Mouse (Mus musculus) frontal cortex, postnatal 36 days (tissue): ENCODE data around the gene Catsperg1.
A peak's percentile ranks its signal among the peaks of the same experiment; 100 is the strongest.
"Not testable (repeated sequence)": the region's sequence is repeated elsewhere in the genome, so short reads cannot be mapped to it uniquely, and the experiment has no call there.

ENCODE experiments used
- DNase-seq, 2 experiments: peaks; one replicate each; pipeline ENCODE4 v3.0.0; 2022; ENCODE audit warnings: low spot score in 2 of 2

Catsperg1 gene

DNA sequence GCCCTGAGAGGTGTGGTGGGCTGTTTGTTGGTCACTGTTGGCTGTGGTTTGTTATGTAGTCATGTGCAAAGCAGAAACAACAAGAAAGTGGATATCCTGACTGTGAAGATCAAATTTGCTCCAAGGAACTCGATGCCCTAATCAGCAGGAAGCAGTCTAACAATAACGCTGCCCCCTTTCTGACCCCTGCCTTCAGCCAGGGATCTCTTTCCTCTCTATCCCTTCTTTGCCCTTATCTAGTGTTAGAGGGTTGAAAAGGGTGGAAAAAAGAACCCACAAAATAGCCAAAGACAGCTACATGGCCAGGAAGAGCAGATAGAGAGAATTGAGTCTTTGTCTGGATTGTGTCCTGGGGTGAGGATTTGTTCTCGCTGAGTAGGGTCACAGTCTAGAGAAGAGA, 16.7 kb upstream of the Catsperg1 start:
- DNase-seq, result no peak

DNA sequence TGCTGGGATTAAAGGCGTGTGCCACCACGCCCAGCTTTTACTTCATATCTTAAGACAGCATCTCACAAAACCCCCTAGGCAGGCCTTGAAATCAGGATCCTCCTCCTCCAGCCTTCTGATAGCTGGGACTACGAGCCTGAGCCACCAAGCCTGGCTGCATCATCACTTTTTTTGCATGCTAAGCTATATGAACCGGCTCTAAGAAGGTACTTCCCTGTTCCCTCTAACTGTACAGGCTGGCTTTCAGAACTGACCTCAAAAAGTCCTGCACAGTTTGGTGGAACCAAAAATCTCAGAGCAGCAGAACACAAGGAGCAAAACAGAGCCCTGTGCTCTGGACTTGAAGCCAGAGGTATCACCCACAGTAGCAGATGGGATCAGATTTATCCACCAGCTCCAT, 14.4 kb upstream of the Catsperg1 start:
- DNase-seq, result no peak

DNA sequence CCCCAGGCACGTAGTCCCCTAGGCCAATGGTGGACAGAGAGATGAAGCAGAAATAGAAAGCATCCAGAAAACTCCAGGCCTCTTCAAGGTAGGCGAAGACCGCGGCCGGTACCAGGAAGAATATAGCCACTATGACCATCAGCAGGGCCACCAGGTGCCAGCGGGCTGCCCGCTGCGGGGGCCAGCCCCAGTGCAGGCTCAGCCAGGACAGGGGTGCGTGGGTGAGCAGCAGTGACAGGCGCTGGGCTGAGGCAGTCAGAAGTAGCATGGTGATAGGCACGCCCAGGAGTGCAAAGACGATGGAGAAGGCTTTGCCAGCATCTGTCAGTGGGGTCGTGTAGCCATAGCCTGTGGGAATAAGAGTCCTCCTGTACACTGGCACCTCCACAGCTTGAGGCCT, 11.7 kb upstream of the Catsperg1 start:
- DNase-seq, result no peak

DNA sequence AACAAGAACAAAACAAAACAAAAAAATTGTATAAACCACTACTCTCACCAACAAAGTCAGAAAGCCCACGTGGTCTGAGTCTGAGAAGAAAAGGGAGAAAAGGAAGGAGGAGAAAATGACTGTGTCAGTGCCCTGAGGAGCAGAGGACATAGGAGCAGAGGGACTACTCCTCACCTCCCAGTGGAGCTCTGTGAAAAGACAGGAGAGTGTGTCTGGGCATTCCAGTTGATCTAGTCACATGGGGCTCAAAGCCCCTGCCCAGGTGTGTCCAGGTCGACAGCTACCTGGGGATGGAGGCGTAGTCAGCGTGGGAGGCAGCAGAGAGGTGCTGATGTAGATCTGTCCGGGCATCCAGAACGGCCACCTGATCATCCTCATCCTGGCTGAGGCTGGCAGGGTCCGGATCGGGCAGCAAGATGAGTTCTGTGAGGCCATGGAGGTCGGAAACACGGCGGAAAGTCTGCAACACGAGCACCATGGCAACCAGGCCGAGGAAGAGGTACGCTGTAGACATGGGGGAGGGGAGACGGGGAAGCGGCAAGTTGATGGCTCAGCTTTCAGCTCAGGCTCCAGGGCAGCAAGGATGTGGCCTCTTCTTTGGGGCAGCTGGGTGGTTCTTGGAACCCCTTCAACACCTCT, 11.0 kb upstream of the Catsperg1 start:
- DNase-seq, result no peak

DNA sequence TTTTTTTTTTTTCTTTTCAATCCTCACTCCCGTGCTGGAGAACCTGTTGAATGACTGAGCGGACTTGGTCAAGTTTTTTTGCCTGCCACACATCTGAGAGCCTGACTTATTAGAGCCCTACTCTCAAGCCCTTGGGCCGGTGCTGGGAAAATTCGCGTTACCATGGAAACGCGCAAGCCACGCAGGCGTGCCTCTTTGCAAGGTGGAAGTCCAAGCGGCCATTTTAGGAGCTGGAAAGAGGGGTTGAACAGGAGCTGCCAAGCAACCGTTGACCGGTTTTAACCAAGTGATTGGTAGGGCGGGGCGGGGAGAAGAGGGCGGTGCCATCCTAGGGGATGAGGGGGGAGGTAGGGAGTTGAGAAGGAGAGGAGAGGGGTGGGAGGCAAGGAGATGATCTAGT, 1.0 kb upstream of the Catsperg1 start:
- no peak for DNase-seq

DNA sequence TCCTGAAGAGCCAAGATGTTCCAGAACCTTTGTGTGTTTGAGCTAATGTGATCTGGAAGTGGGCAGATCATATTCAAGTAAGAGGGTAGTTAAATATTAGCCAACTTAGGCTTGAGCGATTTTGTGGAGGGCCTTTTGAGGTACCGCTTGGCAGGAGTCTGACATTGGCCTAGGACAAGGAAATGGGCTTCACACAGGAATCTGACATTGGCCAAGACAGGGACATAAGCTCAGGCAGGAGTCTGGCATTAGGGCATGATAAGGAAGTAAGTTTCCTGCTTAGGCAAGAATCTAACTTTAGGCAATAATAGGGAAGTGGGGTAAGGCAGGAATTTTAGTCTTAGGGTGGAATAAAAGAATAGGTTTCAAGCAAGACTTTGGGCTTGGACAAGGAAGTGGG, 401 bp upstream of the Catsperg1 start:
- no peak for DNase-seq

DNA sequence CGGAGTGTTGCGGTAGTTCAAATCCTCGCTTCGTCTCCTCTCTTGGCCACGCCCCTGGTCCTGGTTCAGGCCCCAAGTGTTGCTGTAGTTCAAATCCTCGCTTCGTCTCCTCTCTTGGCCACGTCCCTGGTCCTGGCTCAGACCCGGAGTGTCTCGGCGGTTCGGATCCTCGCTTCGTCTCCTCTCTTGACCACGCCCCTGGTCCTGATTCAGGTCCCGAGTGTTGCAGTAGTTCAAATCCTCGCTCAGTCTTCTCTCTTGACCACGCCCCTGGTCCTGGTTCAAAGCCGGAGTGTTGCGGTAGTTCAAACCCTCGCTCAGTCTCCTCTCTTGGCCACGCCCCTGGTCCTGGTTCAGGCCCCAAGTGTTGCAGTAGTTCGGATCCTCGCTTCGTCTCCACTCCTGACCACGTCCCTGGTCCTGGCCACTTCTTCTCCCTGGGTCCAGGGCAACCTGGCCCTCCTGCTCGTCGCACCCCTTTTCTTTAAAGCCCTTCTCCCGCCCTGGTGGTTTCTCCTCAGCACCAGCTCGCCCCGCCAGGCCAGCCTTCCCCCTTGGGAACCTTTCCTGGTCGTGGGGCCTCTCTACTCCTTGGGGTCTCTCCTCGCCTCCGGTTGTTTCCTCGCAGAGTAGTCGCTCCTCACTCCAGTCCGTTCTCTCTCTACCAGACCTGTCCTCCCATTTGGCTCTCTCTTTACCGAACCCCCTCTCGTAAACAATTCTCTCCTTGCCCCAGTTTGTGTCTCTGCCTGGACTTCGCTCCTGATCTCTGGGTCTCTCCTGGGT, 867 bp downstream of the Catsperg1 start:
- DNase-seq, result not testable (repeated sequence)

DNA sequence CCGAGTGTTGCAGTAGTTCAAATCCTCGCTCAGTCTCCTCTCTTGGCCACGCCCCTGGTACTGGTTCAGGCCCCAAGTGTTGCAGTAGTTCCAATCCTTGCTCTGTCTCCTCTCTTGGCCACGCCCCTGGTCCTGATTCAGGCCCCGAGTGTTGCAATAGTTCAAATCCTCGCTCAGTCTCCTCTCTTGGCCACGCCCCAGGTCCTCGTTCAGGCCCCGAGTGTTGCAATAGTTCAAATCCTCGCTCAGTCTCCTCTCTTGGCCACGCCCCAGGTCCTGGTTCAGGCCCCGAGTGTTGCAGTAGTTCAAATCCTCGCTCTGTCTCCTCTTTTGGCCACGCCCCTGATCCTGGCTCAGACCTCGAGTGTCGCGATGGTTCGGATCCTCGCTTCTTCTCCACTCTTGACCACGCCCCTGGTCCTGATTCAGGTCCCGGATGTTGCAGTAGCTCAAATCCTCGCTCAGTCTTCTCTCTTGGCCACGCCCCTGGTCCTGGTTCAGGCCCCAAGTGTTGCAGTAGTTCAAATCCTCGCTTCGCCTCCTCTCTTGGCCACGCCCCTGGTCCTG, 1.6 kb downstream of the Catsperg1 start:
- no peak for DNase-seq

DNA sequence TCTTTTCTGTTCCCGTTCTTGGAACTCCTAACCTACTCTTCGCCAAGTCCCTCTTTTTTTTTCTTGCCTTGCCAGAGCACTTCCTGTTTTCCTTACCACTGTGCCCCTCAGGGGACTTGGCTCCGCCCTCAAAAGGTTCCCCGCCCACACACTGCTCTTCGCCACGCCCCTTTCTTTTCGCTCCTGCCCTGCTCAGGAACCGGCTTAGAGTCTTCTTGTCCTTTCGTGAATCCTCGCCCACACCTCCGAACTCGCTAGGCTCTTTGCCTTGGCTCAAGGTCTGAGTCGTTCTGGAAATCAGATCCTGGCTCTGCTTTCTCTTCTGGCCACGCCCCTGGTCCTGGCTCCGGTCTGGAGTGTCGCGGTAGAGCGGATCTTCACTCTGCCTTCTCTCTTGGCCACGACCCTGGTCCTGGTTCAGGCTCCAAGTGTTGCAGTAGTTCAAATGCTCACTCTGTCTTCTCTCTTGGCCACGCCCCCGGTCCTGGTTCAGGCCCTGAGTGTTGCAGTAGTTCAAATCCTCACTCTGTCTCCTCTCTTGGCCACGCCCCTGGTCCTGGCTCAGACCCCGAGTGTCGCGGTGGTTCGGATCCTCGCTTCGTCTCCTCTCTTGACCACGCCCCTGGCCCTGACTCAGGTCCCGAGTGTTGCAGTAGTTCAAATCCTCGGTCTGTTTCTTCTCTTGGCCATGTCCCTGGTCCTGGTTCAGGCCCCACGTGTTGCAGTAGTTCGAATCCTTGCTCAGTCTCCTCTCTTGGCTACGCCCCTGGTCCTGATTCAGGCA, 2.2 kb downstream of the Catsperg1 start:
- peak; percentile 38 to 39 for DNase-seq

DNA sequence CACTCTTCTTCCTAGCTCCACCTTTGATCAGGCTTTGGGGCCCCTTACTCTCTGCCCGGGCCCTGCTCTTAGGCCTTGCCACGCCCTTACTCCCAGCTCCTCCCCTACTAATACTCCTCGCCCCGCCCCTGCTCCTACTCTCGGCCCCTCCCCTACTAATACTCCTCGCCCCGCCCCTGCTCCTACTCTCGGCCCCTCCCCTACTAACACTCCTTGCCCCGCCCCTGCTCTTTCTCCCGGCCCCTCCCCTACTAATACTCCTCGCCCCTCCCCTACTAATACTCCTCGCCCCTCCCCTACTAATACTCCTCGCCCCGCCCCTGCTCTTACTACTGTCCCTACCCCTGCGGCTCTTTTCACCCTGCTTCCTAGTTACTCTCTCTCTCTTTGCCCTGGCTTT, 2.8 kb downstream of the Catsperg1 start:
- DNase-seq, result not testable (repeated sequence)

DNA sequence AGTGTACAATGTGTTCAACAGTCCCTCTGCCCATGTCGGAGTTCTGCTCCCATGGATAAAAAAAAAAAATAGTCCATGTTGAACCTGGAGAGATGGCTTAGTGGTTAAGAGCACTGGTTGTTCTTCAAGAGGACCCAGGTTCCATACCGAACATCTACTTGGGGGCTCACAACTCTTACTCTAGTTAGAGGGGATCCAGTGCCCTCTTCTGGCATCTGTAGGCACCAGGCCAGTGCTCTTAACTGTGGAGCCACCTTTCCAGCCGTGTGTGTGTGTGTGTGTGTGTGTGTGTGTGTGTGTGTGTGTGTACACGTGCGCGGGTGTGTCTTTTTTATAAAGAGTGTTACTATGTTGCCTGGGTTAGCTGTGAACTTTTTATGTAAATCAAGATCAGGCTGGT, 11.3 kb downstream of the Catsperg1 start:
- DNase-seq, result no peak

DNA sequence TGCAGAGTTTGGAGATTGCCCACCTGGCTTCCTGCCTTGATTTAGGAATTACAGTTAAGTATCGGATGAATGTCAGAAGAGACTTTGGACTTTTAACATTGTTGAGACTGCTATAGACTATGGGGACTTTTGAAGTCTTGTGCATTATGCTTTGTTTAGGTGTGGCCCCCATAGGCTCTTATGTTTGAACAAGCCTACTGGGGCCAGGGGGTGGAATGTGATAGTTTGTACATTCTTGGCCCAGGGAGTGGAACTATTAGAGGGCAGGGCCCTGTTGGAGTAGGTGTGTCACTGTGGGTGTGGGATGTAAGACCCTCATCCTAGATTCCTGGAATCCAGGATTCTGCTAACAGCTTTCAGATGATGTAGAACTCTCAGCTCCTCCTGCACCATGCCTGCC, 19.6 kb downstream of the Catsperg1 start:
- DNase-seq, result not testable (repeated sequence)

DNA sequence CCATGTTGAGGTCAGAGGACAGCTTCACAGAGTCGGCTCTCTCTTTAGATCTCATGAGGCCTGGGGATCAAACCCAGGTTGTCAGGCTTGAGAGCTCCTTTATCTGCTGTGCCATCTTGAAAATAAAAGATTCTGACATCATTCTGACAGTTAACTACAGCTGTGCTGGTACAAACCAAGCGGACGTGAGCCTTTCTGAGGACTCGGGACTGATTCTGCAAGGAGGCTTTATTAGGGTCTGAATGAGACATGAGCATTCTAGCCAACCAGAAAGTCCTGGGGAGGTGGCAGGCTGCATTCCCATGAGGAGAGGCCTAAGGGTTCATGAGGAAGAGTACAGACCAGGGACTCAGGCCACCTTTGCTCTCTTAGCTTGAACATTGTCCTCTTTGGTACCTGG, 32.5 kb downstream of the Catsperg1 start:
- not testable (repeated sequence) for DNase-seq

DNA sequence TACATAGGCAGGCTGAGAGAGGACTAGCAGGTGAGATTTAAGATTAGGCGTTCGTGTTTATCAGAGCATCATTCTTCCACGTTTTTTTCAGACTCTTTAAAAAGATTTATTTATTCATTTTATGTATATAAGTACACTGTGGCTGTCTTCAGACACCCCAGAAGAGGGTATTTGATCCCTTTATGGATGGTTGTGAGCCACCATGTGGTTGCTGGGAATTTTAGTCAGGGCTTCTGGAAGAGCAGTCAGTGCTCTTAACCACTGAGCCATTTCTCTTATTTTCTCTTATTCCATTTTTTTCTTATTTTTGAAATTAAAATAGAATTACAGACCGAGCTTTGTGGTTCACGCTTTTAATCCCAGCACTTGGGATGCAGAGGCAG, 33.0 kb downstream of the Catsperg1 start:
- no peak for DNase-seq

DNA sequence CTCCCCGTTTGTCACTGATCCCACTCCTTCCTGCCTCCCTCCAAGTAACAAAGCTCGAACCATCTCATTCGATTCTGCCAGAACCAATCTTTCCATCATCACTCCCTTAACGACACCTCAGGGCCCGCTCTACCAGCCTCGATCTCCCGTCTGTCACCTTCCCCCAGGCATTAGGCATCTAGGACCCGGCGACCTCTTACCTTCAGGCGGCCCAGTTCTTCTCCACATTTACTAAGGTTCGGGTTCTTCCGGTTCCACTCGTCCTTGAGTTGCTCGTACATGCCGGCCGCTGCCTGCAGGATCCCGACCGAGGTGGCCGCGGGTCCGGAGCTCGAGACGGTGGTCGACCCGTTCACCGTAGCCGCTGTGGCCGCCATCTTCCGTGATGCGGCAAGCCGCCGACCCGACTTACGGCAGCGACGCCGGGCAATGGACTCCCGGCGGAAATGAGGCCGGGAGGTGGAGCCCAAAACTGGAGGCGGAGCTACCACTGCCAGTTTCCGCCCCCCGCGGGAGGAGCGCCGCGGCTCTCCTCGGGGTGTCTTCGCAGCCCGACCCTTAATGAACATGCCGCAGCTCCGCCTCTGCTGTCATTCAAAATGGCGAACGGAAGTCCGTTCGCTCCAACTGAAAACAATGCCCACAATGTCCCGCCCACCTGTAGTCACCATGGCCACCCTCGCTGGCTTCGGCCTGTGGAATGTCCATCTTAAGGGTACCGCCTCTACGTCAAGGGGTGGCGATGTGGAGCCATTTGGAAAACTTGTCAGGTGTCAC, 33.6 kb downstream of the Catsperg1 start, which contains the start of gene Psmd8:
Gene Psmd8, minus strand, starts transcription at position 625 of the 777 bp plus-strand sequence.
- peak; percentile 93 to 96 for DNase-seq

DNA sequence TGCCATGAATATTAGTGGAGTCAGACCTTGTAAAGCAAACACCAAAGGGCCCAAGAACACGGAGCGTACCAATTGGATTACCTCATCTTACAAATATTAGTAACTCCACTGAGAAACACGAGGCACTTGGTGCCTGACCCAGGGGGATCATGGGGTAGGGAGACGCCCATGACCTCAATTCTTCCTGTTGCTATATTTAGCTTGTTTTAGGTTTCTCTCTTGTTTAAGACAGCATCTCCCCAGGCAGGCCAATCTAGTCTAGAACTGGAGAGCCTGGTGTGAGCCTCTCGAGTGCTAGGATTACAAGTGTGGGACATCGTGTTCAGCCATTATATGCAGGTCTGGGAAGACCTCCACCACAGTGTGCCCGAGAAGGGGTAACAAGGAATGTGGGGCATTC, 34.5 kb downstream of the Catsperg1 start:
- DNase-seq, result no peak

DNA sequence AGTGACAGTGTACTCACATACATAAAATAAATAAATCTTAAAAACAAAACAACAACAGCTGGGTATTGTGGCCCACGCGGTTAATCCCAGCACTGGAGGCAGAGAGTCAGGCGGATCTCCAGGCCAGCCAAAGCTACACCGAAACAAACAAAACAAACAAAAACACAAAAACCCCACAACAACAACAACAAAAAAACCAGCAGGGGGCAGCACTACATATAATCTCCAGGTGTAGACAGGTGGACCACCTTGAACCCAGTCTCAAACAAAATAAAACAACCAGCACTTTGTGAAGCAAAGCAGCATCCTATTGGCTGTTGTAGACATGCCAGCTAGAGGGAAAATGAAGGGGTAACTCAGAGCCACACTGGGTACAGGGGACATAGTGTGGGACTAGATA, 35.7 kb downstream of the Catsperg1 start:
- no peak for DNase-seq

DNA sequence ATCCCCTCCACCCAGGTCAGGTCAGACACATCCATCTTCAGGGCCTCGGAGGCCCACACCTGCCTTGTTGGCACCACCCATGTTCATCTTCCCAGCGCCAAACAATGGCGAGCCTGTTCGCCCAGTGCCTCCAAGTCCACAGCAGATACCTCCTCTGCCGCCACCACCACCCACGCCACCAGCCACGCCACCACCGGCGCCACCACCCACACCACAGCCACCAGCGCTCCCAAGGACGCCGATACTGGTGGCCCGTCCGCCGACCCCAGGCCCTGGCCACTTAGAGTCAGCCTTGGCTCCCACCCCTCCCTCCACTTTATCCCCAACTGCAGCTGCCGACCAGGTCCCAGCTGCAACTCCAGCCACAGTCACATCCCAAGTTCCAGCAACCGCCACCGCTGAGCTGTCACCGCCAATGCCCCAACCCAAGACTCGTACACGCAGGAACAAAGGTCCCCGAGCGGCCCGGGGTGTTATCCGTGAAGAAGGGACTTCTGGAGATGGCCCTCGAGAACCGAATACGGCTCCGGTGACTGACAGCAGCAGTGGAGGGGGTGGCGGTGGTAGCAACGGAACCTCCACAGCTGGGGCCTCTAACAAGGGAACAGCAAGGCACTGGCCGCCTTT, 41.3 kb downstream of the Catsperg1 start:
- no peak for DNase-seq

DNA sequence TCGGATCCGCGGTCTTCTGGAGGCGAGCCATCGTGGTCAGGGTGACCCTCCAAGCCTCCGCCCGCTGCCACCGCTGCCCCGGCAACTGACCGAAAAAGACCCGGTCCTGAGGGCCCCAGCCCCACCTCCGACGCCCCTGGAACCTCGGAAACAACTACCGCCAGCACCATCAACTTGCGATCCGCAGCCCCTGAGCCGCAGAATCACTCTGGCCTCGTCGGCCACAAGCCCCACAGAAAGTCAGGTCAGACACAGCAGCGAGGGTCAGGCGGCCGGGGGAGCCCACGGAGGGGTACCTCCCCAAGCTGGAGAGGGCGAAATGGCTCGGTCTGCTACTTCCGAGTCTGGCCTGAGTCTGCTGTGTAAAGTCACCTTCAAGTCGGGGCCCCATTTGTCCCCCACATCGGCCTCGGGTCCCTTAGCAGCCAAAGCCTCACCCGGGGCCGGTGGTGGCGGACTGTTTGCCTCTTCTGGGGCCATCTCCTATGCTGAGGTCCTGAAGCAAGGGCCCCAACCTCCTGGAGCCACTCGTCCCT, 42.2 kb downstream of the Catsperg1 start:
- DNase-seq, result no peak

DNA sequence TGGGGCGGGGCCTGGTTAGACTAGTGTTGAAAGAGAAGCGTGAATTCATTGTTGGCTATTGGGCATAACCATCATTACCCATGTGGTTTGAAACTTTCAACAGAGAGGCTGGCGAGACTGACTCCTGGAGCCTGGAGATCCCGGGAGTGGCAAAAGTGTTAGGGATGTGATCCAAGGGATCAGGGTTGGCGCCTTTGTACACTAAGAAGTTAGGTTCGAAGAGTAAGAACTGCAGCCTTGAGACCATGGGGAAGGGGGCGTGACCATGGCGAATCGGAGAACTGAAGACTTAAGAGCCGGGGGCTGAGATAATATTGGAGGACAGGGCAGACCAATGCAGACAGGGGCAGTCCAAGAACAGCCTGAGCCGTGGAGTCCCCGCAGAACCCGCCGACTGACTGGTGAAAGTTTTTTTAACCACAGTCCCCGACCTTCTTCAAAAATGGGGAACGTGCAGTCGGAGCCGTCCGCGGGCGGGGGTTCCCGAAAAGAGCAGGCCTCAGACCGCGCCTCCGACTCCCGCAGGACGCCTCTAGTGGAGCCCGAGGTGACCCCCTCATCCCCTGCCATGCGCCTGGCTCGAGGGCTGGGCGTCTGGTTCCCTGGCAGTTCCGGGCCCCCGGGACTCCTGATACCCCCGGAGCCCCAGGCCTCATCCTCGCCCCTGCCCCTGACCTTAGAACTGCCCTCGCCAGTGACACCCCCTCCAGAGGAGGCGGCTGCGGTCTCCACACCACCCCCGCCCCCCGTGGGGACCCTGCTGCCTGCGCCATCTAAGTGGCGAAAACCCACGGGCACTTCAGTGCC, 42.9 kb downstream of the Catsperg1 start:
- DNase-seq, result no peak
